Mouse (Mus musculus) hindbrain, embryonic 14.5 days (tissue): ENCODE results near the gene Nfs1. TPM values are rescaled to one million over a fixed set of nuclear protein-coding genes. Genes with fewer than 3 reads are reported as not detected.

Experiments used
- ATAC-seq: fragments of 200-750 bp; cut with Nextera tagmentation; 2 replicates; pipeline ENCODE4 v1.8.0; 2017; ENCODE audit warnings: moderate number of reproducible peaks, mild to moderate bottlenecking, moderate TSS enrichment, moderate library complexity; ENCODE audit not compliant: low FRiP score
- DNase-seq: peaks from one replicate; pipeline ENCODE4 v3.0.0-alpha.2; 2015; ENCODE audit warnings: low spot score
- H3K27ac ChIP-seq: fragments of 300-500 bp; sonication (generic); 2 replicates; pipeline ENCODE4 v1.5.1; 2014; ENCODE audit warnings: mild to moderate bottlenecking, moderate library complexity
- H3K27me3 ChIP-seq: fragments of 300-500 bp; sonication (generic); 2 replicates; pipeline ENCODE4 v1.6.1; 2014; ENCODE audit warnings: mild to moderate bottlenecking, low read length, mixed read lengths; ENCODE audit not compliant: control insufficient read depth, insufficient read depth
- H3K36me3 ChIP-seq: fragments of 300-500 bp; sonication (generic); replicated peaks from 2 replicates; pipeline ENCODE4 v1.6.1; 2014; ENCODE audit not compliant: control insufficient read depth, insufficient read depth
- H3K4me1 ChIP-seq: fragments of 300-500 bp; sonication (generic); replicated peaks from 2 replicates; pipeline ENCODE4 v1.6.1; 2014; ENCODE audit warnings: antibody characterized with exemption, low read length, mixed read lengths; ENCODE audit not compliant: control insufficient read depth, insufficient read depth
- H3K4me2 ChIP-seq: fragments of 300-500 bp; sonication (generic); replicated peaks from 2 replicates; pipeline ENCODE4 v1.6.1; 2014; ENCODE audit warnings: mild to moderate bottlenecking, moderate library complexity
- H3K4me3 ChIP-seq: fragments of 300-500 bp; sonication (generic); replicated peaks from 2 replicates; pipeline ENCODE4 v1.5.1; 2014; ENCODE audit warnings: mild to moderate bottlenecking, low read length
- H3K9ac ChIP-seq: fragments of 300-500 bp; sonication (generic); 2 replicates; pipeline ENCODE4 v1.6.1; 2014
- H3K9me3 ChIP-seq: fragments of 300-500 bp; sonication (generic); 2 replicates; pipeline ENCODE4 v1.6.1; 2016; ENCODE audit warnings: low read length; ENCODE audit not compliant: control insufficient read depth
- WGBS: fragments of 180-500 bp; shearing (Covaris S2); extraction: QIAGEN DNeasy Blood & Tissue Kit; methylation state at CpG from one replicate; pipeline ENCODE4 v1.1.7; 2014; 5-methylcytosine and 5-hydroxymethylcytosine counted together
- polyA plus RNA-seq: library from polyadenylated mRNA; unstranded; fragments of >200 nt; fragmentation: Nextera tagmentation; extraction: Ambion mirVana; gene quantifications from 2 replicates; pipeline ENCODE4 v1.2.1, GENCODE M21; 2014

Nfs1 gene
- polyA plus RNA-seq, 1 experiment from 2014 or later, result 29.3 TPM

DNA sequence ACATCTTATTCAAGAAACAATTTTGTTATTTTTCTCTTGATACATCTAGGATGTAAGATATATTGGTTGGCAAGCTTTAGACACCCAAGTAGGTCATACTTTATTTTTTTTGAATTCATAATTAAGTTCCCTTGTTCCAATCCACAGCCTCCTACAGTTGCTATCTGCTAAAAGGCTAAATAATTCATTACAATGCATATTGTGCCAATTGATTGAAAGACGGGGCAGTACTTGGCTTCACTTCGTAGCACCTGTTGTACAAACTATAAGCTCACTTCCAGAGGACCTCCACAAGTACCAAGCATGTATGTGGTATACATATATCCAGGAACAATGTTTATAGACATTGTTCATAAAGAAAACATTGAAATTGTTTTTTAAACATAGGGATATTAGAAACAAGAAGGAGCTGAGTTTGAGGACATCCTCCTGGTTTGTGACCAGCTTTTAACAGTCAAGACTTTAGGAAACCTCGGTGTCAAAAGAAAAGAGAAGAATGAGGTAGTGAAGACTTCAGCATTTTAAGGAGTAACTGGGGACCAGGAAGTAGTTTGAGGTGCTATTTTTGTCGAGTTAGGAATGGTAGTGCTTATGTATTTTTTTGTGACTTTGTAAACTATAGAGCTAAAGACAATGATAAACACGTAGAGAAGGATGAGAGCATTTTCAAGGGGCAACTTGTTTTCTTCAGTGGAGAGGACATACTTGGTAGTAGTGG, 2.4 kb upstream of the Nfs1 start:
- ATAC-seq, result no peak
- 65% methylated on average over 5 of the region's 5 CpGs for WGBS
- Histone ChIP-seq H3K9me3 (no peaks in the 10 kb centered on the region), H3K9ac (no peak overlapping the region), H3K4me3 (no peak overlapping the region), H3K27me3 (no peaks in the 10 kb centered on the region), H3K27ac (no peak overlapping the region), H3K4me1 (peaks cover 18% of the 10 kb centered on the region), H3K36me3 (peaks cover 55% of the 10 kb centered on the region), H3K4me2 (no peak overlapping the region)
- no peak for DNase-seq

DNA sequence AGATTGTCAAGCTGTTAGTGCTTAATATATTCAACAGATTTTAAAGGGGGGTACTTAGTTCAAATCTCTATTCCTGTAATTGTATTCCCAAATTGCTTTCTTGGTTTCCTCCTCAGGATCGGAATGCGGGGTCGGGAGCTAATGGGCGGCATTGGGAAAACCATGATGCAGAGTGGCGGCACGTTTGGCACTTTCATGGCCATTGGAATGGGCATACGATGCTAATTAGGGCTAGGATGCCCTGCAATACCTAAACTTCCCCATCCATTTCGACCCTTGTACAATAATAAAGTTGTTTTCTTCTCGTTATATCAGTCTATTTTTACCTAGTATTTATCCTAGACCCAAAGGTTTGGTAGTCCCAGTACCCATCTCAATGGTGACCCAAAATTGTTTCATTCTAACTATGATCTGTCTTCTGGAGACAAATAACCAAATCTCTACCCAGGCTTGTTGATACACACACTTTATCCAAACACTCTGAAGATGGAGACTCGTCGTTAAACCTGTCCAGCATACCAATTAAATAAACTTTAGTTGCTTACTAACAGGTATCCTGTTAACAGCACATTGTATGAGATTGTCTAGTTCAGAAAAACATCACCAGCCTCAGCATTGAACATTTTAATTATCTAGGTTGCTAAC, 1.6 kb upstream of the Nfs1 start:
- Histone ChIP-seq H3K9ac (no peak overlapping the region), H3K27ac (no peak overlapping the region), H3K4me1 (peaks cover 18% of the 10 kb centered on the region), H3K27me3 (no peaks in the 10 kb centered on the region), H3K9me3 (no peaks in the 10 kb centered on the region), H3K4me3 (peak overlapping the region; percentile 80; the same call in 1 of the 2 replicates), H3K36me3 (peaks cover 48% of the 10 kb centered on the region), H3K4me2 (peak overlapping the region; percentile 72; the same call in 1 of the 2 replicates)
- ATAC-seq (no peak), DNase-seq (no peak)
- WGBS, result 70% methylated on average over 11 of the region's 11 CpGs

DNA sequence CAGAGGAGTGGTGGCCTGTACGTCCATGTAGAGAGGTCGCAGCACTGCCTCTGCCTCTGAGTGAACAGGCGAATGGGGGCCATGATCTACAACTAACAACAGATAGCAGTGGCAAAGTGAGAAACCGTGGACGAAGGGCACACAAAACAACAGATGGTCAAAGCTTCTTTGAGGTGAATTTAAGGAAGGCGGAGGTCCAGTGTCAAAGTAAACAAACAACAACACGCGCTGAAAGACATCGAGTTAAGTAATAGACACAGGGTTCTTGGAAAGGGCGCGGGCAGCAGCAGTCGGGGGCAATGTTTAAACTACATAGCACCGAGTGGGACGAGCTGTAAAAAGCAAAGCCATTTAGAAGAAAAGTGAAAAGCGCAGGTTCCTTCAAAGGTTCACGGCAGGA, 619 bp downstream of the Nfs1 start:
- Histone ChIP-seq H3K4me3 (peak overlapping the region; percentile 80), H3K4me1 (peaks cover 18% of the 10 kb centered on the region), H3K27me3 (no peaks in the 10 kb centered on the region), H3K4me2 (peak overlapping the region; percentile 72), H3K36me3 (peaks cover 26% of the 10 kb centered on the region), H3K9ac (peak overlapping the region; percentile 88), H3K9me3 (no peaks in the 10 kb centered on the region), H3K27ac (peak overlapping the region; percentile 94)
- 3% methylated on average over 16 of the region's 16 CpGs for WGBS
- no peak for DNase-seq
- no peak for ATAC-seq

DNA sequence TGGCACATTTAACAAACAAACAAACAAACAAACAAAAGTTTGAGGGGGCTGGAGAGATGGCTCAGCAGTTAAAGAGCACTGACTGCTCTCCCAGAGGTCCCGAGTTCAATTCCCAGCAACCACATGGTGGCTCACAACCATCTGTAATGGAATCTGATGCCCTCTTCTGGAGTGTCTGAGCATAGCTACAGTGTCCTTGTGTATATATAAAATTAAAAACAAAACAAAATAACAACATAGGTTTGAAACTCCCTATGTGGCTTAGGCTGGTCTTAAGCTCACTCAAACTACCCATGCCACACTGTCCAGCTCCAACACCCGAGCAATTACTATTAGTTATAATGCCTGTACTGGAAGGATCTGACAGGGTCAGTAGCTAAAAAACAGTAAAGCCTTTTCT, 1.2 kb downstream of the Nfs1 start:
- Histone ChIP-seq H3K4me2 (peak overlapping the region; percentile 72), H3K36me3 (peaks cover 20% of the 10 kb centered on the region), H3K4me3 (peak overlapping the region; percentile 80), H3K27me3 (no peaks in the 10 kb centered on the region), H3K9ac (peak overlapping the region; percentile 88; the same call in 1 of the 2 replicates), H3K27ac (no peak overlapping the region), H3K4me1 (peaks cover 18% of the 10 kb centered on the region), H3K9me3 (no peaks in the 10 kb centered on the region)
- ATAC-seq (no peak), DNase-seq (no peak)
- WGBS, result 80% methylated on average over 2 of the region's 2 CpGs

DNA sequence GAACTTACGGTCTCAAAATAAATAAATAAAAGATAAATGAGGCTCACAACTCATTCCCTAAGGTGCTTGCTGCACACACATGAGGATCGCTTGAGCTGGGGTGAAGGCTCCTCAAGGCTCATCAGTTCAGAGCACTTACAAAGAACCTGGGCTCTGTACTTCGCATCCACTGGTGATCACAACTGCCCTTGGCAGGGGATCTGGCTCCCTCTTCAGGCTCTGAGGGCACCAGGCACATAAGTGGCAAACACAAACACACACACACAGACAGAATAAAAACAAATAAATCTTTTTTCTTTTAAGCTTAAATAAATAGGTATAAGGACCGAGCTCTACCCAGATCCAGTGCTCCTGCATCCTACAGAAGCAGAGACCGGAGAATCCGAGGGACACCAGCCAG, 8.3 kb downstream of the Nfs1 start:
- WGBS, result 91% methylated on average over 6 of the region's 6 CpGs

DNA sequence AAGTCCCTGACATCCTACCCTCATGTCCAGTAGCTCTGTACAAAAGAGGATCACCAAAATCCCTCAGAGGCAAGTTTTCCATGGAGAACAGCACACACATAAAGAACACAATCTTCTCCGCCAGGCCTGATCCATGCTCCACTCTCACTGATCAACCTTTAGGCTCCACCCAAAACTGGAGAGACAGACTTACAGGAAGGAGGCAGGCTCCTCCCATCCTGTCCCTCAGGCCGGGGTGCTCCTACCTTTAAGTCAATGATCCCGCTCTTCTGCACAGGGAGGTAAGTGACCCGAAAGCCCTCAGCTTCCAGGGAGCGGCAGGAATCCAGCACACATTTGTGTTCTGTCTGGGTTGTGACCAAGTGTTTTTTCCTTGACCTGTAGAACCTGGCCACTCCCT, 9.8 kb downstream of the Nfs1 start:
- ATAC-seq, result no peak
- Histone ChIP-seq H3K36me3 (peaks cover 25% of the 10 kb centered on the region), H3K9ac (no peak overlapping the region), H3K9me3 (no peaks in the 10 kb centered on the region), H3K4me1 (no peaks in the 10 kb centered on the region), H3K4me3 (no peak overlapping the region), H3K27ac (no peak overlapping the region), H3K4me2 (no peak overlapping the region), H3K27me3 (no peaks in the 10 kb centered on the region)
- 88% methylated on average over 5 of the region's 5 CpGs for WGBS
- no peak for DNase-seq

More for the DNA sequence above, 8.3 kb downstream of the Nfs1 start:
- Histone ChIP-seq H3K36me3 (peaks cover 24% of the 10 kb centered on the region), H3K9ac (no peak overlapping the region), H3K27ac (no peak overlapping the region), H3K4me1 (no peaks in the 10 kb centered on the region), H3K27me3 (no peaks in the 10 kb centered on the region), H3K4me2 (no peak overlapping the region), H3K9me3 (no peaks in the 10 kb centered on the region), H3K4me3 (no peak overlapping the region)
- no peak for DNase-seq
- no peak for ATAC-seq

GRCm38 (mm10) chr2:156126992-156127391, 17.0 kb downstream of the Nfs1 start, which contains the start of gene Gm28036:
Gm28036 (minus strand) TSS chr2:156127092.
- no peaks in the 10 kb centered on the region for H3K9me3 ChIP-seq
- ATAC-seq, result no peak
- H3K36me3 ChIP-seq, result peaks cover 35% of the 10 kb centered on the region

DNA sequence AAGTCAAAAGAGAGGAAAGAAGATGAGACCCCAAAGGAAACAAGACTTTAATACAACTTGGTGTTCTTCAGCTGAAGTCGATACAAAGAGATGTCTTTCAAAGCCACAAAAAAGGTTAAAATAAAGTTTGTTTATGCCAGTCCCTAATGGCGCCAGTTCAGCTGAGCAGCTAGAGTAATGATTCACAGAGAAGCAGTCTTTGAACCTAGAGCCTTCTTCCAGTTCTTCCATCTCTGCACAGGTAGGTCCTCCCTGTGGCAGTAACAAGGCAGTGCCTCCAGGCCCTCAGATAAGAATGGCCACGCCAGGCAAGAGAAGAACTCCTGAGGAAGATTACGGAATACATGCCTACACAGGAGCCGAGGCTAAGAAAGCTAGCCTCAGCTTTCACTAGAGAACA, 20.3 kb downstream of the Nfs1 start:
- no peak overlapping the region for H3K27ac ChIP-seq
- no peak for ATAC-seq
- peaks cover 24% of the 10 kb centered on the region for H3K36me3 ChIP-seq
- no peak overlapping the region for H3K9ac ChIP-seq
- H3K27me3 ChIP-seq, result no peaks in the 10 kb centered on the region
- DNase-seq, result no peak
- no peak overlapping the region for H3K4me3 ChIP-seq
- no peaks in the 10 kb centered on the region for H3K4me1 ChIP-seq
- 98% methylated on average over 5 of the region's 5 CpGs for WGBS
- H3K4me2 ChIP-seq, result no peak overlapping the region
- no peaks in the 10 kb centered on the region for H3K9me3 ChIP-seq

More at GRCm38 (mm10) chr2:156126992-156127391, 17.0 kb downstream of the Nfs1 start, which contains the start of gene Gm28036:
- Histone ChIP-seq H3K4me2 (no peak within 1 kb of the TSS), H3K4me3 (no peak within 1 kb of the TSS), H3K4me1 (no peaks in the 10 kb centered on the region), H3K9ac (no peak within 1 kb of the TSS), H3K27ac (no peak within 1 kb of the TSS), H3K27me3 (no peaks in the 10 kb centered on the region)
- WGBS, result 93% methylated on average over 5 of the region's 5 CpGs
- no peak for DNase-seq

GRCm38 (mm10) chr2:156119566-156119965, 24.4 kb downstream of the Nfs1 start:
- H3K9me3 ChIP-seq, result no peaks in the 10 kb centered on the region
- H3K4me2 ChIP-seq, result no peak overlapping the region
- no peak overlapping the region for H3K9ac ChIP-seq
- no peak overlapping the region for H3K4me3 ChIP-seq
- no peak for ATAC-seq
- no peaks in the 10 kb centered on the region for H3K4me1 ChIP-seq
- no peaks in the 10 kb centered on the region for H3K27me3 ChIP-seq
- no peak overlapping the region for H3K27ac ChIP-seq
- DNase-seq, result no peak
- H3K36me3 ChIP-seq, result peaks cover 14% of the 10 kb centered on the region
